Comparison of ENCODE assay signal across 15 mouse cellular contexts in genomic region chr17:86822017-86822737, GRCm38 (mm10).
"Had no signal": no experiment of that assay in that cellular context is flagged by ENCODE, and none has a peak within 500 bp of the region (broad histone marks: within the 10 kb centered on the region; RNA-seq: fewer than 3 reads in every experiment).

No protein-coding gene starts in this region.

- ATAC-seq: intestine, postnatal 0 days; liver, embryonic 12.5 days; midbrain, embryonic 16.5 days had no signal

- H3K4me3 ChIP-seq: left cerebral cortex, adult 2 months; limb, embryonic 15.5 days; liver, embryonic 12.5 days; midbrain, embryonic 12.5 days; neural tube, embryonic 13.5 days had no signal

- H3K9me3 ChIP-seq: limb, embryonic 15.5 days; liver, embryonic 12.5 days; midbrain, embryonic 12.5 days; neural tube, embryonic 13.5 days had no signal

- H3K4me1 ChIP-seq: liver, embryonic 12.5 days; midbrain, embryonic 12.5 days; neural tube, embryonic 13.5 days had no signal

- H3K27ac ChIP-seq: kidney, postnatal 0 days; left cerebral cortex, adult 2 months; limb, embryonic 15.5 days; liver, embryonic 12.5 days; midbrain, embryonic 12.5 days; neural tube, embryonic 13.5 days had no signal

- H3K36me3 ChIP-seq: limb, embryonic 15.5 days; midbrain, embryonic 12.5 days; neural tube, embryonic 13.5 days had no signal

- DNase-seq: kidney, adult 9 months; kidney, postnatal 4 days; retina, postnatal 1 day; right cerebral cortex, postnatal 4 days; spleen, adult 18-20 months; thymus, adult 18-20 months; thymus, postnatal 25 days had no signal

- H3K27me3 ChIP-seq: limb, embryonic 15.5 days; midbrain, embryonic 12.5 days; neural tube, embryonic 13.5 days had no signal
